Mouse (Mus musculus) heart, adult 2 months (tissue): ENCODE results near the gene Tshz2.

Experiments
- CTCF ChIP-seq: fragments of 200-600 bp; IDR thresholded peaks from 2 replicates; pipeline ENCODE4 v1.8.1; 2022; ENCODE audit warnings: antibody characterized with exemption, mild to moderate bottlenecking, moderate library complexity
- POLR2A ChIP-seq: fragments of 200-500 bp; IDR thresholded peaks from 2 replicates; pipeline ENCODE4 v1.6.1; 2011; ENCODE audit warnings: mild to moderate bottlenecking, low read depth, low read length, control low read depth; ENCODE audit not compliant: insufficient read depth

DNA sequence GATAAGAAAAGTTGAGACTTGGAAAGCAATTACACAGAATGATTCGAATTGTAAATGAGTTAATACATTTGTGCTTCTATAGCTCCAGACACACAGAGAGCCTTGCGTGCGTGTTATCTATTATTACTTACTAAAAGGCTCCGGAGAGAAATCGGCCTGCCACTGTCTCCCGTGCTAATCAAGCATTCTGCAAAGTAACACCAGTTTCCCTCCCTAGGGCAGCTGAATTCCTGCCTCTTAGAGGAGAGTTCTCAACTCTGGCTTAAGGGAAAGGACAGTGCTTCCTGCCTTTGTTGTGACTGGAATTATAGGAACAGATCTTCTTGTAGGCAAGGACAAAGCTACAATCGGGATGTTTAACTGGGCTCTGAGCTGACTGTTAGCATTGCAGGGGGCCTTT, 101.2 kb downstream of the Tshz2 start:
- TF ChIP-seq CTCF (no peak), POLR2A (peak; percentile 76; the same call in 1 of the 2 replicates)
